Mouse (Mus musculus) small intestine, adult 2 months (tissue): ENCODE measurements at regions not wholly inside any gene's neighbourhood (a gene's known extent, or its start where the extent isn't known, plus 50 kb on each side); places are given as distances from the start of the nearest gene placed in this dataset.

Source experiments
- H3K27ac ChIP-seq: fragments of 200-500 bp; 2 replicates; pipeline ENCODE4 v1.5.1; 2012; ENCODE audit warnings: low read depth, low read length, control low read depth, inconsistent platforms; ENCODE audit not compliant: insufficient read depth
- H3K27me3 ChIP-seq: fragments of 200-500 bp; 2 replicates; pipeline ENCODE4 v1.6.1; 2012; ENCODE audit warnings: mild to moderate bottlenecking, moderate library complexity, low read length, inconsistent platforms; ENCODE audit not compliant: control insufficient read depth, insufficient read depth
- H3K36me3 ChIP-seq: fragments of 200-500 bp; 2 replicates; pipeline ENCODE4 v1.6.1; 2012; ENCODE audit warnings: mild to moderate bottlenecking, low read length, control low read depth, inconsistent platforms; ENCODE audit not compliant: control insufficient read depth, insufficient read depth
- H3K4me1 ChIP-seq: fragments of 200-500 bp; 2 replicates; pipeline ENCODE4 v1.6.1; 2012; ENCODE audit warnings: low read length, inconsistent platforms, mixed read lengths; ENCODE audit not compliant: control insufficient read depth, insufficient read depth, insufficient read length
- H3K4me3 ChIP-seq: fragments of 200-500 bp; 2 replicates; pipeline ENCODE4 v1.5.1; 2012; ENCODE audit warnings: low read depth, mild to moderate bottlenecking, control low read depth, inconsistent platforms, low read length, moderate library complexity
- CTCF ChIP-seq: fragments of 200-500 bp; IDR thresholded peaks from 2 replicates; pipeline ENCODE4 v1.5.1; 2012; ENCODE audit warnings: low read depth, mild to moderate bottlenecking, control low read depth, inconsistent platforms, low read length, moderate library complexity, mixed read lengths; ENCODE audit not compliant: insufficient replicate concordance, insufficient read length; ENCODE audit errors: extremely low read depth
- POLR2A ChIP-seq: fragments of 200-500 bp; IDR thresholded peaks from 2 replicates; pipeline ENCODE4 v1.6.1; 2012; ENCODE audit warnings: low read depth, mild to moderate bottlenecking, control low read depth, inconsistent platforms, low read length, moderate library complexity
- WGBS: fragments of 180-500 bp; shearing (Covaris S2); methylation state at CpG from one replicate; pipeline ENCODE4 v1.1.7; 2018; 5-methylcytosine and 5-hydroxymethylcytosine counted together

DNA sequence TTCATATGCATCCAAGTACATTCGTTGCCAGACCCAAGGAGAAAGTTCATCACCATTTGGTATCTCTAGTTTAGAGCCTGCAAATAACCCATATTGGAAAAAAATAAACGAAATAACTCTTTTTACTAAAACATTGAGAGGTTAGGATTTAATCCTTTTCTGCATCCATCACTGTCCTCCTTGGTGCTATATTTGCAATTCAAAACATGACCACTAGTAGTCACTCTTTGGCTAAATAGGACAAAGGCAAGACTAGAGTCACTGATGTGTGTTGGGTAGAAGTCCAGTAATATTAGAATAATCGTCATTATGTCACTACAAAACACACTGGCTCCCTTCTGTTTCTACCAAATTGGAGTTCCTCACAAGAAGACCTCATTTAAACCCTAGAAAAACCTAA, 614.0 kb upstream of the Cdh11 start:
- Histone ChIP-seq H3K4me3 (no peak overlapping the region), H3K36me3 (no peaks in the 10 kb centered on the region), H3K27me3 (no peaks in the 10 kb centered on the region), H3K4me1 (no peaks in the 10 kb centered on the region), H3K27ac (no peak overlapping the region)
- 78% methylated on average over 3 of the region's 3 CpGs for WGBS
- no peak for TF ChIP-seq POLR2A
- no peak for TF ChIP-seq CTCF

DNA sequence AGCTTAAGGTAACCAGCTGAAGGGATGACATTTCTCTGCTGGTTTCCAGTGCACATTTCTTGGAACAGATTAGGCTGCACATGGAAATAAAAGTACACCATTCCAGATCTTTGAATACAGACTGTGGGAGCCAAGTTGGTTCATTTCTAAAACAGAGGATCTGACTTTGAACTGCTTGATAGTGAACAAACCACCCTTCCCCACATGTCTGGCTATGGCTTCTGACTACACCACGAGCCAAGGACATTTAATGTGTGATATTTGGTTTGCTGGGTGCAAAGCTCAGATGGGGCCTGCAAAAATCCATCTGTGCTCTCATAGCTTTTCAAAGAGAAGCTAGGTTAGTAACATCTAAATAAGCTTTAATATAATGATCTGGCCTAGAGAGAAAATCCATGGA, 614.7 kb upstream of the Cdh11 start:
- Histone ChIP-seq H3K27ac (no peak overlapping the region), H3K4me1 (no peaks in the 10 kb centered on the region), H3K4me3 (no peak overlapping the region), H3K36me3 (no peaks in the 10 kb centered on the region), H3K27me3 (no peaks in the 10 kb centered on the region)
- 60% methylated on average over 1 of the region's 1 CpGs for WGBS
- TF ChIP-seq POLR2A (no peak), CTCF (no peak)

DNA sequence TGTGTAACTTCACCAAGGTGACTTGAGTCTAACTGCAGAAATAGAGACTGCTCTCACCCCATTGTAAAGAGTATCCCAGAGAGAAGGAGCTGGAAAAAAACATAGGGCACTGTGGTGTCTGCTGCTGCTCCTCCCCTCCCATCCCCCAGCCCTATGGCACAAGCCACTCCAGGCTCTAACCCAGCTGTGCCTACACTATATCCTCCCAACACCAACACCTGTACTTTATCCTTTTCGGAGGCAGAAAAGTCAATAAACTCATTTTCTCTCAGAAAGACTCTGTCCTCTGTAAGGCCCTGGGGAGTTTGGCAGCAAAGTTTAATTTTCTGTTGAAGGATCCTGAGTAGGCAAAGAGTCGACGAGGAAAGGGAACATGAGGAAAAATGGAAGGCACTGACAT, 617.3 kb upstream of the Cdh11 start:
- H3K27ac ChIP-seq: no peak overlapping the region
- no peak for TF ChIP-seq CTCF
- TF ChIP-seq POLR2A: no peak
- 37% methylated on average over 3 of the region's 3 CpGs for WGBS

DNA sequence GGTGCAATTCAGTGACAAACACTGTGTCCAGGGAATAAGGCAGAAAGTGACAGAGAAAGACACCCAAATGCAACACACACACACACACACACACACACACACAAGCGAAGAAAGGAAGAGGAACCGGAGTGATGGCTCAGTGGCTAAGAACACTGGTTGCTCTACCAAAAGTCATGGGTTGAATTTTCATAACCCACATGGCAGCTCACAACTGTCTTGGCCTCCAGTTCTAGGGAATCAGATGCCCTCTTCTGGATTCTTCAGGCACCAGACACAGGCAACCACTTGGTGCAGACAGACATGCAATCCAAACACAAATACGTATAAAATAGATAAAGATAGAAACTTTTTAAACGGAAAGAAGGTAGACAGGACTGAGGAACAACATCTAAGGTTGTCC, 618.4 kb upstream of the Cdh11 start:
- Histone ChIP-seq H3K4me1 (no peaks in the 10 kb centered on the region), H3K27me3 (no peaks in the 10 kb centered on the region), H3K36me3 (no peaks in the 10 kb centered on the region), H3K4me3 (no peak overlapping the region), H3K27ac (no peak overlapping the region)
- TF ChIP-seq POLR2A (no peak), CTCF (no peak)
- 86% methylated on average over 4 of the region's 4 CpGs for WGBS

More for the DNA sequence above, 617.3 kb upstream of the Cdh11 start:
- no peaks in the 10 kb centered on the region for H3K27me3 ChIP-seq
- H3K4me1 ChIP-seq: no peaks in the 10 kb centered on the region
- no peaks in the 10 kb centered on the region for H3K36me3 ChIP-seq
- no peak overlapping the region for H3K4me3 ChIP-seq

DNA sequence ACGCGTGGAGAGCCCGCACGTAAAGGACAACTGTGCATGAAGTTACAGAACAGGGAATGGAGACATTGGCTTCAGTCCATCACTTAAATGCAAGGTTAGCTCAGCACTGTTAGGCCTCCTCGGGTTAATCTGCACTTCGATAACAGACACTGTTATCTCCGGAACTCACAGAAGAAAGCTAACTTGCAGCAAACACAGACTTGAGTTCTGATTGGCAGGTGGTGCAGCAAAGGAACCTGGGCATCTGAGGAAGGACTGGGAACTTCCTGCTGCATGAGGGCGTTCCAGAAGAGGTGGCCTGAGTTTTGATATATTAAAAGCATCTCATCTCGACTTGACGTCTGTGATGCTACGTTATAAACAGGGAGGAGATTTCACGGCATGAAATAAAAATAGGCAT, 620.3 kb upstream of the Cdh11 start:
- WGBS: 46% methylated on average over 12 of the region's 12 CpGs
- Histone ChIP-seq H3K27ac (no peak overlapping the region), H3K36me3 (no peaks in the 10 kb centered on the region), H3K4me1 (no peaks in the 10 kb centered on the region), H3K27me3 (no peaks in the 10 kb centered on the region), H3K4me3 (no peak overlapping the region)
- TF ChIP-seq CTCF (no peak), POLR2A (no peak)

DNA sequence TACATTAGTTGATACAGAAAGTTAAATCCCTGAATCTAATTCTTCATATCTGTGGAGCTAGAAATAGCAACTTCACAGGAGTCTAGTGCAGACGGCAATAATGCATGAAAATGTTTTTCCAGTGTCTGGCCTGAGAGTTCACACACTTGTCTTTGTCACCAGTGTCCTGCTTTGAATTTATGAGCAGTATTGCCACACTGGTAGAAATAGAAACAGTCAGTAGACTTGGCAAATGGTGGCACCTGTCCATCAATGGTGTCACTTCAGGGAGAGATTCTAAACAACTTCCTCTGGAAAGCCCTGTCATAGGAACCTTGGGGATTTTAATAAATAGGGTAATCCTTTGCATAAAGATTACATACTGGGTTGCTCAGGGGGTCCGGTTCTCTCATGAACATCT, 621.5 kb upstream of the Cdh11 start:
- no peak overlapping the region for H3K27ac ChIP-seq
- H3K4me3 ChIP-seq: no peak overlapping the region
- no peaks in the 10 kb centered on the region for H3K4me1 ChIP-seq
- no peak for TF ChIP-seq POLR2A
- no peak for TF ChIP-seq CTCF
- H3K36me3 ChIP-seq: no peaks in the 10 kb centered on the region
- WGBS: 80% methylated on average over 2 of the region's 2 CpGs
- no peaks in the 10 kb centered on the region for H3K27me3 ChIP-seq

DNA sequence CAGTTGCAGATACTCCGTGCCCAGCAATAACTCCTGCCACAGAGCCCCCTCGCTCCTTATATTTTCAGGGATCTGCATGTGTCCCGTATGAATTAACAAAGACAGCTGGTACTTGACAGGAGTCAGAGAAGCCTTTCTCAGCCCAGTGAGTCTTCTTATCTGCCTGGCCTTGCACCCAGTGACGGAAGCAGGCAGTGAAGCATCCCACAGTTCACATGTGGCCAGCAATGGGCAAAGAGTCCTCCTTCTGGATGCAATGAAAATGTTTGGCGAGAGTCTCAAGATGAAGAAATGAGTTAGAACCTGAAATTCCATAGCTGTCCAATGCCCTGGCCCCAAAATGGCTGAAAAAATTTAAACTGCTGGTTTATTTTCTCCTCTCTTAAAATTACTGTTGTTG, 622.2 kb upstream of the Cdh11 start:
- H3K36me3 ChIP-seq: no peaks in the 10 kb centered on the region
- no peak overlapping the region for H3K4me3 ChIP-seq
- no peak overlapping the region for H3K27ac ChIP-seq
- H3K4me1 ChIP-seq: no peaks in the 10 kb centered on the region
- whole genome bisulfite sequencing: 90% methylated on average over 5 of the region's 5 CpGs
- TF ChIP-seq POLR2A (no peak), CTCF (no peak)
- no peaks in the 10 kb centered on the region for H3K27me3 ChIP-seq

DNA sequence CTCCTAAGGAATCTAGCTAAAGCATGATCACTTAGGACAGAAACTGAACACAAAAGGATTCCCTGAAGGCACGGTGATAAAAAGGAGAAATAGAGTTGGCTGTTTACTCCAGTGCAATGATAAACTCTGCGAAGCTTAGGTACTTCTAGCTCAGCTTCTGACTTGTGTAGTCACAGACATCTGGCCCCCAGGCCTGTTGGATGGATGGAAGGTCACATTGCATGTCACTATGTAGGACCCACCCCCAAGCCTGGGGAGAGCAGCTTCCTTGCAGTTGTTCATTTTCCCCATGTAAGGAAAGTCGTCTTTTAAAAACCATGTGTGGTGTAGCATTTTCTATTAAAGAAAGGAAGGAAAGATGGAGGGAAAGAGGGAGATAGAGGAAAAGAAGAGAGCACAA, 623.0 kb upstream of the Cdh11 start:
- Histone ChIP-seq H3K4me1 (no peaks in the 10 kb centered on the region), H3K4me3 (no peak overlapping the region), H3K27ac (no peak overlapping the region), H3K27me3 (no peaks in the 10 kb centered on the region), H3K36me3 (no peaks in the 10 kb centered on the region)
- WGBS: 87% methylated on average over 3 of the region's 3 CpGs
- TF ChIP-seq POLR2A: no peak
- TF ChIP-seq CTCF: no peak
